Comparison of ENCODE assay signal across 13 mouse cellular contexts in the genomic region with DNA sequence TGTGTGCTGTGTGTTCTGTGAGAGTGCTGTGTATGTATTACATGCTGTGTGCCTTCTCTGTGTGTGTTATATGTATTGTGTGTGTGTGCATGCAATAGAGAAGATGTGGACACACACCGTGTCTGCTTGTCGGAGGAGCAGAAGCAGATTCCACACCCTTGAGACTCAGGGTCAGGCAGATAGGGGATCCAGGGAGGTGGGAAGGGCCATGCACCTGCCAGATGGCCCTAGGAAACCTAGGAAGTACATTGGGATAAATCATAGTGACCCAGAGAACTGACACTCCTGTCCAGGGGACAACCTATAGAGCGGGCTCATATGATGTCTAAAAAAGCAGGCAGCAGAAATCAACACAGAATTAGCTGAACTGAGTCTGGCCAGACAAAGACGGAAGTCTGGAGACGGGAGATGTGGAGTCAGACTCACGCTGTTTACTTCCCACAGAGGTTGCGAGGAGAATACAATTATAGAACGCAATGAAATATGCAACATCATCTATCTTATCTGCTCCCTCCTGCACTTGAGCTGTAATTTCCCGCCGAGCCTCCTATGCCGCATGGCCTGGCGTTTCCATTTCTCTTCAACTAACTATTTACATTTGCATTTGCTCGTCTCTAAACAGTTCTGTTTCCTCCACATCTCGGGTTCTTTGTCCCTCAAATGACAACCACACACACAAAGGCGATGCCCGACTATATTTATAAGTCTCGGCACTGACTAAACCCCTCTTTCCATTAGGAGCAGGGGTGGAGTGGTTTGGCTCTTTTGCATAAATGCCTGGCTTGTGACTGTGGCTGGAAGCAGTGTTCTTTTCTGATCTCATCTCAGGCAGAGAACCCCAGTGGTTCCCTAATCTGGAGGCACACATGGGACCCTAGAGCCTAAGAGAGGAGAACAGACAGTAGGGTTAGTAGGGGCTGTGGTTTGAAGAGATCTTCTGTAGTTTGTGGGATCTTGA. TPM values are rescaled to one million over a fixed set of nuclear protein-coding genes. Genes with fewer than 3 reads are reported as not detected.
DNase-seq lines count a peak whose midpoint lies in the region; ATAC-seq and TF ChIP-seq lines count a peak whose summit lies in the region.
"Had no signal": no experiment of that assay in that cellular context is flagged by ENCODE, and none has a peak within 500 bp of the region (broad histone marks: within the 10 kb centered on the region; RNA-seq: fewer than 3 reads in every experiment).

No protein-coding gene starts in this region.

- H3K27me3 ChIP-seq in heart, embryonic 16.5 days (ENCODE audit: control insufficient read depth, insufficient read depth, low read length), result no peaks in the 10 kb centered on the region
- H3K27me3 ChIP-seq in intestine, embryonic 15.5 days (replicated peaks), result no peaks in the 10 kb centered on the region

- peak; percentile 23; the same call in 1 of the 2 replicates for ATAC-seq in heart, embryonic 16.5 days (replicated peaks; ENCODE audit: extremely low read depth, insufficient read depth, low FRiP score)
- ATAC-seq in intestine, embryonic 15.5 days, result peak; percentile 49; the same call in 1 of the 2 replicates
- peak; percentile 88 for ATAC-seq in megakaryocyte progenitor cell, adult 5-6 weeks (replicated peaks; ENCODE audit: poor library complexity)

- H3K27ac ChIP-seq in heart, embryonic 16.5 days (ENCODE audit: low read length), result peak overlapping the region; percentile 24; the same call in 1 of the 2 replicates
- no peak overlapping the region for H3K27ac ChIP-seq in intestine, embryonic 15.5 days
- H3K27ac ChIP-seq: left cerebral cortex, adult 2 months had no signal

- H3K9ac ChIP-seq in heart, embryonic 16.5 days (ENCODE audit: low read length), result peak overlapping the region; percentile 48; the same call in 1 of the 2 replicates
- no peak overlapping the region for H3K9ac ChIP-seq in intestine, embryonic 15.5 days

- no peak for TF ChIP-seq POLR2A in brain, embryonic 14.5 days (IDR thresholded peaks at IDR 0.05; ENCODE audit: borderline replicate concordance, extremely low read depth, insufficient read depth, insufficient read length, poor library complexity, severe bottlenecking)

- WGBS in heart, embryonic 16.5 days, result 24% methylated on average over 17 of the region's 17 CpGs
- WGBS in intestine, embryonic 15.5 days, result 33% methylated on average over 17 of the region's 17 CpGs

- no peak for DNase-seq in heart, adult 11 months
- peak; percentile 48 for DNase-seq in brain, embryonic 14.5 days (ENCODE audit: low read depth)
- no peak for DNase-seq in adrenal gland, postnatal 4 days (ENCODE audit: low spot score in 2 of 2)
- DNase-seq in ovary, postnatal 14 days (ENCODE audit: low spot score), result no peak
- no peak for DNase-seq in layer of hippocampus, postnatal 10 days (ENCODE audit: low spot score in 2 of 2)
- DNase-seq: cerebellum, postnatal 25 days; heart, postnatal 4 days had no signal

- H3K9me3 ChIP-seq in heart, embryonic 16.5 days (replicated peaks; ENCODE audit: control insufficient read depth, low read length), result no peaks in the 10 kb centered on the region
- H3K9me3 ChIP-seq in intestine, embryonic 15.5 days, result no peaks in the 10 kb centered on the region

- no peak for TF ChIP-seq CTCF in brain, embryonic 14.5 days (IDR thresholded peaks at IDR 0.05; ENCODE audit: borderline replicate concordance, extremely low read depth, insufficient read depth, insufficient read length)

- H3K4me1 ChIP-seq in heart, embryonic 16.5 days (ENCODE audit: control insufficient read depth, insufficient read depth, low read length), result peaks cover 11% of the 10 kb centered on the region
- H3K4me1 ChIP-seq in intestine, embryonic 15.5 days (replicated peaks), result peaks cover 8% of the 10 kb centered on the region

- peak overlapping the region; percentile 52 for H3K4me2 ChIP-seq in heart, embryonic 16.5 days (ENCODE audit: low read depth, low read length)
- no peak overlapping the region; the same call in 1 of the 2 replicates for H3K4me2 ChIP-seq in intestine, embryonic 15.5 days (replicated peaks)

- H3K4me3 ChIP-seq in heart, embryonic 16.5 days (ENCODE audit: low read length), result 0 out of 2 replicates have a peak overlapping the region, but pooled peaks have one; percentile 4
- no peak overlapping the region for H3K4me3 ChIP-seq in intestine, embryonic 15.5 days (replicated peaks)
- H3K4me3 ChIP-seq: left cerebral cortex, adult 2 months had no signal

- H3K36me3 ChIP-seq in heart, embryonic 16.5 days (ENCODE audit: control insufficient read depth, insufficient read depth), result no peaks in the 10 kb centered on the region
- no peaks in the 10 kb centered on the region for H3K36me3 ChIP-seq in intestine, embryonic 15.5 days

RNA-seq across cellular contexts. Expression of gene Glrp1, which starts 27.4 kb away (rescaled TPM):
- 0.09 and 0.24 TPM in 2 replicates for polyA plus RNA-seq in heart, embryonic 16.5 days (2015; fragmentation: Nextera tagmentation; extraction: Ambion mirVana)
- 0.04 TPM in 1 of 2 replicates, not detected in the other for polyA plus RNA-seq in brain, embryonic 14.5 days (2012; rRNA removed)
- not detected in 2 replicates for polyA plus RNA-seq in intestine, embryonic 15.5 days (2015; fragmentation: Nextera tagmentation; extraction: Ambion mirVana)
- total RNA-seq in megakaryocyte progenitor cell, adult 5-6 weeks (2015), result 1.8 and 3.0 TPM in 2 replicates
- 1.3 TPM in 2 replicates for total RNA-seq in megakaryocyte progenitor cell, adult 5-6 weeks (2017)
- not detected for total RNA-seq in adrenal gland, postnatal 4 days (2021)
- total RNA-seq in layer of hippocampus, postnatal 10 days (2021), result not detected
- total RNA-seq: adrenal gland, adult 18-20 months; heart, postnatal 4 days; left cerebral cortex, adult 2 months had no signal
- polyA plus RNA-seq: forebrain, embryonic 11.5 days had no signal

Comparison
In these comparisons a context has a peak if more than half of its experiments do, and no peak if none do; other contexts are left out.
1. ATAC-seq: peak in every context shown above with its lines; median percentile 88 in megakaryocyte progenitor cell, adult 5-6 weeks; 49 in intestine, embryonic 15.5 days; 23 in heart, embryonic 16.5 days.